7 mouse cellular contexts compared by ENCODE assay signal in genomic region chr10:122447275-122447674, GRCm38 (mm10). TPM values are rescaled to one million over a fixed set of nuclear protein-coding genes. Genes with fewer than 3 reads are reported as not detected.
DNase-seq lines count a peak whose midpoint lies in the region; ATAC-seq and TF ChIP-seq lines count a peak whose summit lies in the region.

No protein-coding gene starts in this region.

- 29% methylated on average over 10 of the region's 10 CpGs for WGBS in embryonic facial prominence, embryonic 13.5 days
- WGBS in hindbrain, embryonic 15.5 days = 34% methylated on average over 8 of the region's 10 CpGs
- 41% methylated on average over 5 of the region's 10 CpGs for WGBS in midbrain, embryonic 11.5 days

- ATAC-seq in embryonic facial prominence, embryonic 13.5 days (ENCODE audit: insufficient number of reproducible peaks, insufficient read depth, low FRiP score, low TSS enrichment, low read depth) = no peak
- ATAC-seq in hindbrain, embryonic 15.5 days (ENCODE audit: low FRiP score, low read depth) = 0 out of 2 replicates have a peak, but pooled peaks have one; percentile 68
- peak; percentile 62; the same call in 1 of the 2 replicates for ATAC-seq in midbrain, embryonic 11.5 days (ENCODE audit: low FRiP score)

- H3K9ac ChIP-seq in ES-E14 (ENCODE audit: insufficient read depth, low read depth, low read length, poor library complexity, severe bottlenecking) = no peak overlapping the region
- H3K9ac ChIP-seq in embryonic facial prominence, embryonic 13.5 days = no peak overlapping the region
- no peak overlapping the region for H3K9ac ChIP-seq in hindbrain, embryonic 15.5 days
- H3K9ac ChIP-seq in midbrain, embryonic 11.5 days (ENCODE audit: low read length) = no peak overlapping the region

- peaks cover 0 to 8% of the 10 kb centered on the region in 2 experiments; a peak in 1 of 4 replicates for H3K4me1 ChIP-seq in ES-E14 (ENCODE audit: control insufficient read depth in 2 of 2, insufficient read depth in 2 of 2, low read length in 2 of 2, poor library complexity in 1 of 2)
- H3K4me1 ChIP-seq in embryonic facial prominence, embryonic 13.5 days = peaks cover 17% of the 10 kb centered on the region
- peaks cover 19% of the 10 kb centered on the region for H3K4me1 ChIP-seq in hindbrain, embryonic 15.5 days (replicated peaks)
- peaks cover 13% of the 10 kb centered on the region; the same call in 1 of the 2 replicates for H3K4me1 ChIP-seq in midbrain, embryonic 11.5 days (ENCODE audit: control insufficient read depth, insufficient read depth, low read length)

- no peaks in the 10 kb centered on the region for H3K36me3 ChIP-seq in ES-E14 (ENCODE audit: control insufficient read depth, insufficient read depth, low read length, poor library complexity, severe bottlenecking)
- no peaks in the 10 kb centered on the region for H3K36me3 ChIP-seq in embryonic facial prominence, embryonic 13.5 days
- no peaks in the 10 kb centered on the region for H3K36me3 ChIP-seq in hindbrain, embryonic 15.5 days
- no peaks in the 10 kb centered on the region for H3K36me3 ChIP-seq in midbrain, embryonic 11.5 days (ENCODE audit: control insufficient read depth, insufficient read depth, low read length)
- no peaks in the 10 kb centered on the region for H3K36me3 ChIP-seq in splenic B cell, adult 2 months (ENCODE audit: control insufficient read depth, insufficient read depth, low read length, poor library complexity, severe bottlenecking)

- in situ Hi-C loops in ES-E14 (cut with MboI; ENCODE audit: low sequenced_read_pairs in 2 of 2, unreplicated experiment in 2 of 2) = no loop called here

- peak overlapping the region; percentile 95; the same call in 1 of the 2 replicates for H3K4me2 ChIP-seq in embryonic facial prominence, embryonic 13.5 days
- no peak overlapping the region; the same call in 1 of the 2 replicates for H3K4me2 ChIP-seq in hindbrain, embryonic 15.5 days
- no peak overlapping the region for H3K4me2 ChIP-seq in midbrain, embryonic 11.5 days

- peak; percentile 85 for DNase-seq in ES-E14 (ENCODE audit: low read depth, low spot score)
- peak; percentile 89 for DNase-seq in adrenal gland, postnatal 10 days
- peak; percentile 51 to 79 for DNase-seq in left cerebral cortex, postnatal 10 days (ENCODE audit: extremely low spot score in 1 of 2, low spot score in 2 of 2)
- DNase-seq in midbrain, embryonic 11.5 days (ENCODE audit: low spot score, missing footprints) = peak; percentile 89
- peak; percentile 66 for DNase-seq in splenic B cell, adult 2 months (ENCODE audit: low read depth, low spot score)

- H3K27me3 ChIP-seq in embryonic facial prominence, embryonic 13.5 days = peaks cover 35% of the 10 kb centered on the region
- peaks cover 29% of the 10 kb centered on the region for H3K27me3 ChIP-seq in hindbrain, embryonic 15.5 days
- H3K27me3 ChIP-seq in midbrain, embryonic 11.5 days (ENCODE audit: control insufficient read depth, insufficient read depth, low read length) = peaks cover 26% of the 10 kb centered on the region
- H3K27me3 ChIP-seq in splenic B cell, adult 2 months (ENCODE audit: control insufficient read depth, insufficient read depth, low read length, poor library complexity, severe bottlenecking) = no peaks in the 10 kb centered on the region; the same call in 1 of the 2 replicates

- H3K27ac ChIP-seq in ES-E14 (ENCODE audit: insufficient read depth, low read depth, low read length, poor library complexity, severe bottlenecking) = no peak overlapping the region
- no peak overlapping the region for H3K27ac ChIP-seq in embryonic facial prominence, embryonic 13.5 days
- H3K27ac ChIP-seq in hindbrain, embryonic 15.5 days (replicated peaks) = no peak overlapping the region
- H3K27ac ChIP-seq in midbrain, embryonic 11.5 days (ENCODE audit: low read depth, low read length) = no peak overlapping the region

- H3K4me3 ChIP-seq in ES-E14 (ENCODE audit: insufficient read depth in 1 of 2, low read depth in 1 of 2, low read length in 2 of 2, poor library complexity in 1 of 2, severe bottlenecking in 1 of 2) = no peak overlapping the region
- peak overlapping the region; percentile 59; the same call in 1 of the 2 replicates for H3K4me3 ChIP-seq in embryonic facial prominence, embryonic 13.5 days
- no peak overlapping the region for H3K4me3 ChIP-seq in hindbrain, embryonic 15.5 days
- no peak overlapping the region for H3K4me3 ChIP-seq in midbrain, embryonic 11.5 days (ENCODE audit: low read depth, low read length)

- no peaks in the 10 kb centered on the region for H3K9me3 ChIP-seq in ES-E14 (ENCODE audit: control insufficient read depth, insufficient read depth, low read depth, low read length)
- no peaks in the 10 kb centered on the region for H3K9me3 ChIP-seq in embryonic facial prominence, embryonic 13.5 days
- H3K9me3 ChIP-seq in hindbrain, embryonic 15.5 days = no peaks in the 10 kb centered on the region
- H3K9me3 ChIP-seq in midbrain, embryonic 11.5 days (ENCODE audit: control insufficient read depth, low read length) = no peaks in the 10 kb centered on the region

- intact Hi-C loops in left cerebral cortex, postnatal 10 days (cut with DNase I) = loop anchor here (5.0 to 10.0 kb wide), 2 partner anchors 265 to 342 kb away; no protein-coding TSS in a partner anchor

TF ChIP-seq in ES-E14, 5 proteins besides CTCF, POLR2A, EP300 and RAD21:
- no peak for TF ChIP-seq HCFC1 (IDR thresholded peaks at IDR 0.05; ENCODE audit: borderline replicate concordance, insufficient read depth, low read length)
- TF ChIP-seq ZC3H11A (IDR thresholded peaks at IDR 0.05; ENCODE audit: borderline replicate concordance, low read depth, low read length) = peak; percentile 11; the same call in 1 of the 2 replicates
- no peak for TF ChIP-seq MAFK (IDR thresholded peaks at IDR 0.05; ENCODE audit: insufficient read depth, low read depth, low read length)
- TF ChIP-seq ZNF384 (IDR thresholded peaks at IDR 0.05; ENCODE audit: low read depth, low read length) = no peak
- TF ChIP-seq CHD2 (IDR thresholded peaks at IDR 0.05; ENCODE audit: low read depth, low read length) = no peak

RNA-seq across cellular contexts. Expression of gene Avpr1a, which starts 1.0 kb away (rescaled TPM):
- 0.21 and 0.40 TPM in 2 replicates for total RNA-seq in ES-E14 (2012; rRNA removed)
- total RNA-seq in adrenal gland, postnatal 10 days (2021) = 10 to 100 TPM in 1 of 2 experiments, 1 to 10 TPM in 1; 6.1 to 12.1 TPM
- polyA plus RNA-seq in embryonic facial prominence, embryonic 13.5 days (2015; fragmentation: Nextera tagmentation; extraction: Ambion mirVana) = 15.5 and 21.5 TPM in 2 replicates
- 2.9 and 3.2 TPM in 2 replicates for polyA plus RNA-seq in hindbrain, embryonic 15.5 days (2015; fragmentation: Nextera tagmentation; extraction: Ambion mirVana)
- total RNA-seq in left cerebral cortex, postnatal 10 days (2021) = 1 to 10 TPM; 1.8 to 2.1 TPM
- polyA plus RNA-seq in midbrain, embryonic 11.5 days (2014; fragmentation: Nextera tagmentation; extraction: Ambion mirVana) = 0.15 and 0.29 TPM in 2 replicates
